Mouse (Mus musculus) lung, postnatal 36 days (tissue): Measurements from ENCODE around the gene Dennd4a.
A peak's percentile ranks its signal among the peaks of the same experiment; 100 is the strongest.

Experiments used
- DNase-seq: peaks from one replicate; pipeline ENCODE4 v3.0.0; 2022; ENCODE audit warnings: mixed read lengths

Dennd4a gene

GRCm38 (mm10) chr9:64790673-64791660, 20.2 kb upstream of the Dennd4a start:
- DNase-seq = peak; percentile 73

- peak; percentile 33 for DNase-seq
These were observed 19.5 kb upstream of the Dennd4a start for GRCm38 (mm10) chr9:64791676-64792075.

DNA sequence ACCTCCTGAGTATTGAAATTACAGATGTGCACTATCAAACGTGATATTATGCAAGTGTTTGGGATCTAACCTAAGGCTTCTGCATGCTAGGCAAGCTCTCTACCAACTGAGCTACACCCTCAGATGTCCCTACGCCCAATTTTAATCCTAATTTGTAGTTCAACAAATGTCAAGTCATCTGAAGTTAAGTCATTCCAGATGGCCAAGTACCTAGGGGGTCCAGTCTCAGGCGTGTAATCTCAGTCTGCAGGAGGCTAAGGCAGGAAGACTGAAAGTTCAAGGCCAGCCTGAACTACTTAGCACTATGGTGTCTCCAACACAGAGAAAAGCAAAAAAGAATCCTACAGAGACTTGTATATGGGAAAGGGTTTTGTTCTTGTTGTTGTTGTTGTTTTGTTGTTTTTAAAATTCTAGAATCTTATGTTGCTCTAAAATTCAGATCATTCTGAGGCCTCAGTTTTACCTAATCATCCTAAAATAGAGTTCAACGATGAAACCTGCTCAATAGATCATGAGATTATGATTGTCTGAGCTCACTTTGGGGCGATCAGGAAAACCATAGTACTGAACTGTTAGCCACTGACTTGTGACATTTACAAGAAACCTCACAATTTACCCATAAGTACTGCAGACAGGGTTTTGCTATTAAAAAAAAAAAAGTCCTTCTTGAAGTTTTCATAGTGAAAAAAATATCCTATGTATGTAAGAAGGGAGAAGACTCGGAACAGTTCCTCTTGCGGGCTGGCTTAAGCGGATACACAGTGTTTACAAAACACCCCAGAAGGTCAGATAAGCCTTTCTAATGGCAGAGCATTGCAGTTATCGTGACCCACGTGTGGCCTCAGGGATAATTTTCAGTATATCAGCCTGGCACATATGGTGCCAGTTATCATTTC, 18.5 kb upstream of the Dennd4a start:
- DNase-seq = peak; percentile 38

- no peak for DNase-seq
These were observed 17.9 kb upstream of the Dennd4a start for GRCm38 (mm10) chr9:64793275-64793590.

- DNase-seq = no peak
These were observed 17.3 kb upstream of the Dennd4a start for GRCm38 (mm10) chr9:64793794-64794193.

DNA sequence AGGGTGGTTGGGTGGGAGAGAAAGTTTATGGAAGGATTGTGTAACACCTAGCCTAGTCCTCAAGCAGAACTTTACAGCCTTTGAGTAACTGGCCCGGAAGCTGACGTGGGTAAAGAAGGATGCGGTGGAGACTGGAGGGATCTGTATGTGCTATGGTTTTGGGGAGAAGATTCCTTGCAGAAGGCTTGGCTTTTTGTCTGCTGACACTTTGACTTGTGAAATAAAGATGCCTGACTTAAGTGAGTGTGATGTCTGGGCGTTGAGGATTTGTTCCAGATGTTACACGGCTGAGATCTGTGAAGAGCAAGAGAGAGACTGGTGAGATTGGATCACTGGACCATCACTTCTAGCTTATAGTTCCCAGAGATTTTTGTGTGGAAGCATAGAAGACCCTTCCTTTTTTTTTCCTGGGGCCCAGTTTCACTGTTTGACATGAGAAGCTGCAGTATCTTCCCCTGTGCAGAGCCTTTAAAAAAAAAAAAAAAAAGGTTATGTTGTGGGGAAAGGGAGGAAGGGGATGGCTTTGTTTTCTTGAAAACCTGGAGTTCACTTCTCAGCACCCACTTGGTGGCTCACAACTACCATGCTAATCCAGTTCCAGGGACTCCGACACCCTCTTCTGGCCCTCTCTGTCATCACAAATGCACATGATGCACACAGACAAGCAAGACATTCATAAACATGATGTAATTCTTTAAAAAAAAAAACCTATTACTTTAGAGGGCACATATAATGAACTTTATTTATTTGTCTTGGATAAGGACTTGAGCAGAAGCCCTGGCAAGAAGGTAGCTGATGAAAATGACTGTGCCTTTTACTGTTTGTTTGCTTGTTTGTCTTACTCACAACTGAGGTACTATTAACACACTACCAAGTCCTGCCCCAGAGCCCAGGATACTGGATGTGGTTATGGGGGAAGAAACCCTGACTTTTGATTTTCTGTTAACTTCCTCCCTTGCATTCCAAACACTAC, 16.4 kb upstream of the Dennd4a start:
- peak; percentile 80 for DNase-seq

- no peak for DNase-seq
These were observed 15.1 kb upstream of the Dennd4a start for GRCm38 (mm10) chr9:64795846-64796615.

DNA sequence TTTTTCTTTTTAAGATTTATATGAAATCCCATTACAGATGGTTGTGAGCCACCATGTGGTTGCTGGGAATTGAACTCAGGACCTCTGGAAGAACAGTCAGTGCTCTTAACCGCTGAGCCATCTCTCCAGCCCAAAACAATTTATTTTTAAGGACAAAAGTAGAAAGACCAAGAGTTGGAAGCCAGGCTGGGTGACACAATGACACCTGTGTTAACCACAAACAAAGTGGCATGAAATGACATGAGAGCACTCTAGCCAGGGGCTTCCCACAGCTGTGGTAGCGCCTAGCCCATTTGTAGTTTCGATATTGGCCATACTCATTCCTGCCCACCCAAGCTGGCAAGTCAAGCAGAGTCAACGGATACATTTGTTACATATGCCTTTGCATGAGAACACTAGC, 13.7 kb upstream of the Dennd4a start:
- DNase-seq = no peak

- DNase-seq = no peak
These were observed 13.0 kb upstream of the Dennd4a start for GRCm38 (mm10) chr9:64798099-64798498.

- no peak for DNase-seq
These were observed 12.3 kb upstream of the Dennd4a start for GRCm38 (mm10) chr9:64798859-64799258.

DNA sequence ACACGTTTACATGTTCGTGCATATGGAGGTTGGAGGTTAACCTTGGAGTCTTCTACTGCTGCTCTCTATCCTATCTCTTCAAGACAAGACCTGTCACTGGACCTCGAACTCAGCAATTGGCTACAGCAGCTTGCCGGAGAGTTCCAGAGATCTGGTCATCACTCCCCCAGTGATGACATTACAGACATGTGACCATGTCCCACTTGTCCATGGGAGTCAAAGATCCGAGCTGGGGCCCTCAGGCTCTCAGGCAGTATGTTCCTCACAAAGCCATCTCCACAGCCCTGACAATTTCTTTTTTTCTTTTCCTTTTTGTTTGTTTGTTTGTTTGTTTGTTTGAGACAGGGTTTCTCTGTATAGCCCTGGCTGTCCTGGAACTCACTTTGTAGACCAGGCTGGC, 11.6 kb upstream of the Dennd4a start:
- DNase-seq = no peak

DNA sequence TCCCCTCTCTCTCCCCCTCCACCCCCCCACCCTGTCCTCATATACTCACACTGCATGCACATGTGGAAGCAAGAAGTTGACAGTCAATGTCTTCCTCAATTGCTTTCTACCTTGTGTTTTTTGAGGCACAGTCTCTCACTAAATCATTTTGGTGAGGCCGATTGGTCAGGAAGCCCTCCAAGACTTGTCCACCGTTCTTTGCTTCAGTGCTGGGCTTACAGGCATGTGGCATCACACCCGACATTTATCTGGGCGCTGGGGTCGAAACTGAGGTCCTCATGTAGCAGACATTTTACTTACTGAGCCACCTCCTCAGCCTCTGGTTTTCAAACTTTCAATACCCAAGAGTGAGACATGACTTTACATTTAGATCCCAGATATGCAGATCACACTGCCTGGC, 8.6 kb upstream of the Dennd4a start:
- no peak for DNase-seq

GRCm38 (mm10) chr9:64803373-64804214, 7.5 kb upstream of the Dennd4a start:
- no peak for DNase-seq

GRCm38 (mm10) chr9:64805875-64806274, 5.3 kb upstream of the Dennd4a start:
- no peak for DNase-seq

- DNase-seq = no peak
These were observed 4.6 kb upstream of the Dennd4a start for GRCm38 (mm10) chr9:64806335-64807060.

- DNase-seq = no peak
These were observed 3.9 kb upstream of the Dennd4a start for GRCm38 (mm10) chr9:64807061-64807808.

GRCm38 (mm10) chr9:64809851-64810250, 1.3 kb upstream of the Dennd4a start:
- no peak for DNase-seq

- peak; percentile 62 for DNase-seq
These were observed 666 bp downstream of the Dennd4a start for GRCm38 (mm10) chr9:64811538-64812474.
